Comparison of ENCODE assay signal across 12 mouse cellular contexts in genomic region chr8:70331526-70331925, GRCm38 (mm10). TPM values are rescaled to one million over a fixed set of nuclear protein-coding genes. Genes with fewer than 3 reads are reported as not detected.
DNase-seq lines count a peak whose midpoint lies in the region; ATAC-seq and TF ChIP-seq lines count a peak whose summit lies in the region.
"Had no signal": no experiment of that assay in that cellular context is flagged by ENCODE, and none has a peak within 500 bp of the region (broad histone marks: within the 10 kb centered on the region; RNA-seq: fewer than 3 reads in every experiment).

No protein-coding gene starts in this region.

- no peaks in the 10 kb centered on the region for H3K9me3 ChIP-seq in hindbrain, embryonic 11.5 days (ENCODE audit: control insufficient read depth, low read length)
- H3K9me3 ChIP-seq in hindbrain, embryonic 16.5 days (ENCODE audit: control insufficient read depth, low read length) = no peaks in the 10 kb centered on the region
- 0 out of 2 replicates have a peak, but pooled peaks cover 5% of the 10 kb centered on the region for H3K9me3 ChIP-seq in embryonic facial prominence, embryonic 10.5 days
- no peaks in the 10 kb centered on the region for H3K9me3 ChIP-seq in hindbrain, postnatal 0 days (ENCODE audit: low read length)
- H3K9me3 ChIP-seq in neural tube, embryonic 12.5 days = no peaks in the 10 kb centered on the region
- no peaks in the 10 kb centered on the region for H3K9me3 ChIP-seq in kidney, embryonic 16.5 days (ENCODE audit: low read length)
- H3K9me3 ChIP-seq in heart, embryonic 11.5 days (replicated peaks; ENCODE audit: control insufficient read depth, low read length) = 0 out of 2 replicates have a peak, but pooled peaks cover 2% of the 10 kb centered on the region

- H3K9ac ChIP-seq in hindbrain, embryonic 11.5 days (ENCODE audit: low read depth, low read length) = no peak overlapping the region
- H3K9ac ChIP-seq in hindbrain, embryonic 16.5 days (ENCODE audit: low read depth, low read length) = no peak overlapping the region
- H3K9ac ChIP-seq in hindbrain, postnatal 0 days (replicated peaks; ENCODE audit: low read length) = 0 out of 2 replicates have a peak overlapping the region, but pooled peaks have one; percentile 33
- H3K9ac ChIP-seq in neural tube, embryonic 12.5 days = no peak overlapping the region
- no peak overlapping the region for H3K9ac ChIP-seq in kidney, embryonic 16.5 days (replicated peaks; ENCODE audit: low read length)
- no peak overlapping the region for H3K9ac ChIP-seq in heart, embryonic 11.5 days (ENCODE audit: low read depth, low read length)
- H3K9ac ChIP-seq: liver, embryonic 15.5 days had no signal

- 61% methylated on average over 19 of the region's 19 CpGs for WGBS in hindbrain, embryonic 11.5 days
- 50% methylated on average over 19 of the region's 19 CpGs for WGBS in hindbrain, embryonic 16.5 days
- 62% methylated on average over 19 of the region's 19 CpGs for WGBS in embryonic facial prominence, embryonic 10.5 days
- WGBS in hindbrain, postnatal 0 days = 60% methylated on average over 19 of the region's 19 CpGs
- 67% methylated on average over 19 of the region's 19 CpGs for WGBS in neural tube, embryonic 12.5 days
- 77% methylated on average over 19 of the region's 19 CpGs for WGBS in kidney, embryonic 16.5 days
- WGBS in heart, embryonic 11.5 days (ENCODE audit: insufficient replicate concordance) = 77% methylated on average over 19 of the region's 19 CpGs

- H3K4me2 ChIP-seq in hindbrain, embryonic 11.5 days (replicated peaks; ENCODE audit: low read depth, low read length) = no peak overlapping the region
- H3K4me2 ChIP-seq in hindbrain, embryonic 16.5 days (ENCODE audit: low read length) = no peak overlapping the region
- no peak overlapping the region for H3K4me2 ChIP-seq in hindbrain, postnatal 0 days (ENCODE audit: low read depth, low read length)
- peak overlapping the region; percentile 53; the same call in 1 of the 2 replicates for H3K4me2 ChIP-seq in neural tube, embryonic 12.5 days (replicated peaks)
- no peak overlapping the region for H3K4me2 ChIP-seq in kidney, embryonic 16.5 days (replicated peaks; ENCODE audit: low read depth, low read length)
- H3K4me2 ChIP-seq in heart, embryonic 11.5 days = no peak overlapping the region
- H3K4me2 ChIP-seq: liver, embryonic 15.5 days had no signal

- ATAC-seq in hindbrain, embryonic 11.5 days (ENCODE audit: low FRiP score) = peak; percentile 4; the same call in 1 of the 2 replicates
- ATAC-seq in hindbrain, embryonic 16.5 days = no peak
- ATAC-seq in hindbrain, postnatal 0 days = no peak
- no peak for ATAC-seq in neural tube, embryonic 12.5 days (ENCODE audit: low FRiP score, low read depth)
- ATAC-seq in kidney, embryonic 16.5 days (ENCODE audit: low FRiP score, low TSS enrichment) = no peak
- no peak for ATAC-seq in heart, embryonic 11.5 days (replicated peaks; ENCODE audit: insufficient number of reproducible peaks, low FRiP score, low TSS enrichment)
- ATAC-seq: CD4-positive, CD25-positive, alpha-beta regulatory T cell, adult 4 months had no signal

- TF ChIP-seq CTCF in hindbrain, postnatal 0 days (IDR thresholded peaks at IDR 0.05; ENCODE audit: low read depth) = no peak

- peaks cover 13% of the 10 kb centered on the region for H3K36me3 ChIP-seq in hindbrain, embryonic 11.5 days (ENCODE audit: control insufficient read depth, insufficient read depth, low read length)
- H3K36me3 ChIP-seq in hindbrain, embryonic 16.5 days (ENCODE audit: control insufficient read depth, insufficient read depth, low read length) = peaks cover 58% of the 10 kb centered on the region
- H3K36me3 ChIP-seq in embryonic facial prominence, embryonic 10.5 days (replicated peaks) = peaks cover 74% of the 10 kb centered on the region
- H3K36me3 ChIP-seq in hindbrain, postnatal 0 days (ENCODE audit: insufficient read depth, low read length) = peaks cover 53% of the 10 kb centered on the region
- H3K36me3 ChIP-seq in neural tube, embryonic 12.5 days = peaks cover 67% of the 10 kb centered on the region
- H3K36me3 ChIP-seq in kidney, embryonic 16.5 days (ENCODE audit: insufficient read depth, low read length) = peaks cover 53% of the 10 kb centered on the region
- peaks cover 38% of the 10 kb centered on the region for H3K36me3 ChIP-seq in heart, embryonic 11.5 days (ENCODE audit: control insufficient read depth, insufficient read depth, low read length)

- no peak overlapping the region for H3K27ac ChIP-seq in hindbrain, embryonic 11.5 days (ENCODE audit: low read depth, low read length)
- no peak overlapping the region; the same call in 1 of the 2 replicates for H3K27ac ChIP-seq in hindbrain, embryonic 16.5 days (ENCODE audit: low read depth, low read length)
- peak overlapping the region; percentile 79; the same call in 1 of the 2 replicates for H3K27ac ChIP-seq in embryonic facial prominence, embryonic 10.5 days (replicated peaks)
- peak overlapping the region; percentile 34; the same call in 1 of the 2 replicates for H3K27ac ChIP-seq in hindbrain, postnatal 0 days
- no peak overlapping the region for H3K27ac ChIP-seq in neural tube, embryonic 12.5 days
- H3K27ac ChIP-seq in kidney, embryonic 16.5 days (ENCODE audit: low read length) = no peak overlapping the region
- no peak overlapping the region for H3K27ac ChIP-seq in heart, embryonic 11.5 days (ENCODE audit: low read depth, low read length)
- H3K27ac ChIP-seq: liver, embryonic 15.5 days had no signal

- H3K27me3 ChIP-seq in hindbrain, embryonic 11.5 days (ENCODE audit: control insufficient read depth, insufficient read depth, low read length) = peaks cover 5% of the 10 kb centered on the region
- H3K27me3 ChIP-seq in hindbrain, embryonic 16.5 days (replicated peaks; ENCODE audit: control insufficient read depth, insufficient read depth, low read length) = no peaks in the 10 kb centered on the region; the same call in 1 of the 2 replicates
- H3K27me3 ChIP-seq in embryonic facial prominence, embryonic 10.5 days (replicated peaks; ENCODE audit: low read depth, poor library complexity, severe bottlenecking) = peaks cover 28% of the 10 kb centered on the region
- no peaks in the 10 kb centered on the region for H3K27me3 ChIP-seq in hindbrain, postnatal 0 days (ENCODE audit: insufficient read depth, low read length)
- H3K27me3 ChIP-seq in neural tube, embryonic 12.5 days (replicated peaks) = peaks cover 19% of the 10 kb centered on the region
- no peaks in the 10 kb centered on the region for H3K27me3 ChIP-seq in kidney, embryonic 16.5 days (ENCODE audit: insufficient read depth, low read length)
- peaks cover 7% of the 10 kb centered on the region for H3K27me3 ChIP-seq in heart, embryonic 11.5 days (ENCODE audit: control insufficient read depth, insufficient read depth, low read length)

- peaks cover 21% of the 10 kb centered on the region for H3K4me1 ChIP-seq in hindbrain, embryonic 11.5 days (replicated peaks; ENCODE audit: control insufficient read depth, insufficient read depth, low read length)
- H3K4me1 ChIP-seq in hindbrain, embryonic 16.5 days (ENCODE audit: control insufficient read depth, insufficient read depth, low read depth, low read length) = peaks cover 15% of the 10 kb centered on the region
- peaks cover 34% of the 10 kb centered on the region for H3K4me1 ChIP-seq in embryonic facial prominence, embryonic 10.5 days
- H3K4me1 ChIP-seq in hindbrain, postnatal 0 days (ENCODE audit: insufficient read depth, low read length) = peaks cover 5% of the 10 kb centered on the region; the same call in 1 of the 2 replicates
- H3K4me1 ChIP-seq in neural tube, embryonic 12.5 days = peaks cover 26% of the 10 kb centered on the region
- H3K4me1 ChIP-seq in kidney, embryonic 16.5 days (ENCODE audit: insufficient read depth, low read length) = peaks cover 22% of the 10 kb centered on the region
- H3K4me1 ChIP-seq in heart, embryonic 11.5 days (ENCODE audit: control insufficient read depth, insufficient read depth, low read length) = peaks cover 22% of the 10 kb centered on the region

- DNase-seq in hindbrain, embryonic 11.5 days (ENCODE audit: low spot score) = peak; percentile 40
- peak; percentile 45 for DNase-seq in embryonic facial prominence, embryonic 10.5 days (ENCODE audit: low spot score)
- peak; percentile 49 for DNase-seq in hindbrain, postnatal 0 days (ENCODE audit: low spot score)
- no peak for DNase-seq in heart, adult 8-10 months (ENCODE audit: low spot score)

- H3K4me3 ChIP-seq in hindbrain, embryonic 11.5 days (ENCODE audit: low read depth, low read length) = no peak overlapping the region
- H3K4me3 ChIP-seq in hindbrain, embryonic 16.5 days (ENCODE audit: low read length) = no peak overlapping the region
- H3K4me3 ChIP-seq in embryonic facial prominence, embryonic 10.5 days = no peak overlapping the region
- no peak overlapping the region for H3K4me3 ChIP-seq in hindbrain, postnatal 0 days (ENCODE audit: low read length)
- no peak overlapping the region for H3K4me3 ChIP-seq in neural tube, embryonic 12.5 days
- H3K4me3 ChIP-seq in kidney, embryonic 16.5 days (ENCODE audit: low read length) = no peak overlapping the region
- H3K4me3 ChIP-seq in heart, embryonic 11.5 days (ENCODE audit: low read depth, low read length) = no peak overlapping the region
- H3K4me3 ChIP-seq: liver, embryonic 15.5 days had no signal

RNA-seq across cellular contexts. Expression of gene Gdf1, which starts 1.9 kb away (rescaled TPM):
- polyA plus RNA-seq in hindbrain, embryonic 11.5 days (2014; fragmentation: Nextera tagmentation; extraction: Ambion mirVana) = 1.3 TPM in 2 replicates
- 8.7 and 9.5 TPM in 2 replicates for polyA plus RNA-seq in hindbrain, embryonic 16.5 days (2015; fragmentation: Nextera tagmentation; extraction: Ambion mirVana)
- 5.6 and 5.7 TPM in 2 replicates for polyA plus RNA-seq in embryonic facial prominence, embryonic 10.5 days (2016; fragmentation: Nextera tagmentation; extraction: Ambion mirVana)
- 5.3 and 8.4 TPM in 2 replicates for total RNA-seq in hindbrain, postnatal 0 days (2014; rRNA removed)
- 6.0 and 6.9 TPM in 2 replicates for polyA plus RNA-seq in hindbrain, postnatal 0 days (2015; fragmentation: Nextera tagmentation; extraction: Ambion mirVana)
- 2.3 and 3.9 TPM in 2 replicates for polyA plus RNA-seq in neural tube, embryonic 12.5 days (2016; fragmentation: Nextera tagmentation; extraction: Ambion mirVana)
- total RNA-seq in heart, adult 8-10 months (2022) = under 1 TPM in 3 of 4 experiments, not detected in 1; 0.23 to 0.85 (median 0.41) TPM
- 5.5 TPM in 2 replicates for polyA plus RNA-seq in kidney, embryonic 16.5 days (2015; fragmentation: Nextera tagmentation; extraction: Ambion mirVana)
- polyA plus RNA-seq in heart, embryonic 11.5 days (2014; fragmentation: Nextera tagmentation; extraction: Ambion mirVana) = 1.7 and 1.9 TPM in 2 replicates
- total RNA-seq: megakaryocyte-erythroid progenitor cell, adult 5-6 weeks had no signal
- polyA plus RNA-seq: kidney, adult 2 months had no signal

RNA-seq across cellular contexts. Expression of gene Cers1, which starts 16.0 kb away (rescaled TPM):
- 5.7 and 6.2 TPM in 2 replicates for polyA plus RNA-seq in hindbrain, embryonic 11.5 days (2014; fragmentation: Nextera tagmentation; extraction: Ambion mirVana)
- 40.0 and 44.3 TPM in 2 replicates for polyA plus RNA-seq in hindbrain, embryonic 16.5 days (2015; fragmentation: Nextera tagmentation; extraction: Ambion mirVana)
- polyA plus RNA-seq in embryonic facial prominence, embryonic 10.5 days (2016; fragmentation: Nextera tagmentation; extraction: Ambion mirVana) = 2.3 and 4.1 TPM in 2 replicates
- total RNA-seq in hindbrain, postnatal 0 days (2014; rRNA removed) = 92.5 and 101 TPM in 2 replicates
- polyA plus RNA-seq in hindbrain, postnatal 0 days (2015; fragmentation: Nextera tagmentation; extraction: Ambion mirVana) = 43.4 and 45.5 TPM in 2 replicates
- polyA plus RNA-seq in neural tube, embryonic 12.5 days (2016; fragmentation: Nextera tagmentation; extraction: Ambion mirVana) = 13.7 and 16.4 TPM in 2 replicates
- total RNA-seq in heart, adult 8-10 months (2022) = under 1 TPM; 0.14 to 0.53 (median 0.38) TPM
- 2.5 and 2.7 TPM in 2 replicates for polyA plus RNA-seq in kidney, embryonic 16.5 days (2015; fragmentation: Nextera tagmentation; extraction: Ambion mirVana)
- 1.4 and 1.5 TPM in 2 replicates for polyA plus RNA-seq in heart, embryonic 11.5 days (2014; fragmentation: Nextera tagmentation; extraction: Ambion mirVana)
- total RNA-seq: megakaryocyte-erythroid progenitor cell, adult 5-6 weeks had no signal
- polyA plus RNA-seq: CD4-positive, CD25-positive, alpha-beta regulatory T cell, adult 4 months had no signal

RNA-seq across cellular contexts. Expression of gene Upf1, which starts 21.6 kb away (rescaled TPM):
- 21.4 TPM in 2 replicates for polyA plus RNA-seq in hindbrain, embryonic 11.5 days (2014; fragmentation: Nextera tagmentation; extraction: Ambion mirVana)
- 7.4 and 10.1 TPM in 2 replicates for polyA plus RNA-seq in hindbrain, embryonic 16.5 days (2015; fragmentation: Nextera tagmentation; extraction: Ambion mirVana)
- polyA plus RNA-seq in embryonic facial prominence, embryonic 10.5 days (2016; fragmentation: Nextera tagmentation; extraction: Ambion mirVana) = 21.9 and 22.1 TPM in 2 replicates
- 40.4 and 48.4 TPM in 2 replicates for total RNA-seq in hindbrain, postnatal 0 days (2014; rRNA removed)
- polyA plus RNA-seq in hindbrain, postnatal 0 days (2015; fragmentation: Nextera tagmentation; extraction: Ambion mirVana) = 8.6 and 10.3 TPM in 2 replicates
- polyA plus RNA-seq in neural tube, embryonic 12.5 days (2016; fragmentation: Nextera tagmentation; extraction: Ambion mirVana) = 29.4 and 31.3 TPM in 2 replicates
- 10 to 100 TPM; 46.7 to 48.8 (median 47.5) TPM for total RNA-seq in heart, adult 8-10 months (2022)
- 10.6 and 10.9 TPM in 2 replicates for polyA plus RNA-seq in kidney, embryonic 16.5 days (2015; fragmentation: Nextera tagmentation; extraction: Ambion mirVana)
- 14.0 and 17.2 TPM in 2 replicates for polyA plus RNA-seq in heart, embryonic 11.5 days (2014; fragmentation: Nextera tagmentation; extraction: Ambion mirVana)

RNA-seq across cellular contexts. Expression of gene Cope, which starts 29.2 kb away (rescaled TPM):
- polyA plus RNA-seq in hindbrain, embryonic 11.5 days (2014; fragmentation: Nextera tagmentation; extraction: Ambion mirVana) = 268 and 278 TPM in 2 replicates
- 284 and 297 TPM in 2 replicates for polyA plus RNA-seq in hindbrain, embryonic 16.5 days (2015; fragmentation: Nextera tagmentation; extraction: Ambion mirVana)
- polyA plus RNA-seq in embryonic facial prominence, embryonic 10.5 days (2016; fragmentation: Nextera tagmentation; extraction: Ambion mirVana) = 293 and 297 TPM in 2 replicates
- 126 and 159 TPM in 2 replicates for total RNA-seq in hindbrain, postnatal 0 days (2014; rRNA removed)
- 286 and 291 TPM in 2 replicates for polyA plus RNA-seq in hindbrain, postnatal 0 days (2015; fragmentation: Nextera tagmentation; extraction: Ambion mirVana)
- 266 and 267 TPM in 2 replicates for polyA plus RNA-seq in neural tube, embryonic 12.5 days (2016; fragmentation: Nextera tagmentation; extraction: Ambion mirVana)
- 100 to 1,000 TPM; 148 to 165 (median 161) TPM for total RNA-seq in heart, adult 8-10 months (2022)
- 389 and 439 TPM in 2 replicates for polyA plus RNA-seq in kidney, embryonic 16.5 days (2015; fragmentation: Nextera tagmentation; extraction: Ambion mirVana)
- polyA plus RNA-seq in heart, embryonic 11.5 days (2014; fragmentation: Nextera tagmentation; extraction: Ambion mirVana) = 307 and 329 TPM in 2 replicates

RNA-seq across cellular contexts. Expression of gene Ddx49, which starts 29.2 kb away (rescaled TPM):
- polyA plus RNA-seq in hindbrain, embryonic 11.5 days (2014; fragmentation: Nextera tagmentation; extraction: Ambion mirVana) = 43.3 and 50.1 TPM in 2 replicates
- polyA plus RNA-seq in hindbrain, embryonic 16.5 days (2015; fragmentation: Nextera tagmentation; extraction: Ambion mirVana) = 42.0 and 42.8 TPM in 2 replicates
- 51.0 and 58.1 TPM in 2 replicates for polyA plus RNA-seq in embryonic facial prominence, embryonic 10.5 days (2016; fragmentation: Nextera tagmentation; extraction: Ambion mirVana)
- 36.4 and 53.8 TPM in 2 replicates for total RNA-seq in hindbrain, postnatal 0 days (2014; rRNA removed)
- polyA plus RNA-seq in hindbrain, postnatal 0 days (2015; fragmentation: Nextera tagmentation; extraction: Ambion mirVana) = 40.4 and 47.5 TPM in 2 replicates
- 50.4 and 50.8 TPM in 2 replicates for polyA plus RNA-seq in neural tube, embryonic 12.5 days (2016; fragmentation: Nextera tagmentation; extraction: Ambion mirVana)
- 10 to 100 TPM; 26.0 to 34.5 (median 31.9) TPM for total RNA-seq in heart, adult 8-10 months (2022)
- 51.8 and 54.1 TPM in 2 replicates for polyA plus RNA-seq in kidney, embryonic 16.5 days (2015; fragmentation: Nextera tagmentation; extraction: Ambion mirVana)
- polyA plus RNA-seq in heart, embryonic 11.5 days (2014; fragmentation: Nextera tagmentation; extraction: Ambion mirVana) = 36.4 and 37.6 TPM in 2 replicates

Comparison
In these comparisons a context has a peak if more than half of its experiments do, and no peak if none do; other contexts are left out.
1. H3K27ac ChIP-seq: peak in embryonic facial prominence, embryonic 10.5 days (single experiment) and hindbrain, postnatal 0 days (single experiment); none in hindbrain, embryonic 11.5 days (single experiment), hindbrain, embryonic 16.5 days (single experiment), neural tube, embryonic 12.5 days (single experiment), kidney, embryonic 16.5 days (single experiment) and heart, embryonic 11.5 days (single experiment).